Mouse (Mus musculus) midbrain, embryonic 12.5 days (tissue): ENCODE measurements at regions not wholly inside any gene's neighbourhood (a gene's known extent, or its start where the extent isn't known, plus 50 kb on each side); places are given as distances from the start of the nearest gene placed in this dataset. TPM values are rescaled to one million over a fixed set of nuclear protein-coding genes. Genes with fewer than 3 reads are reported as not detected.

ENCODE experiments used
- ATAC-seq: fragments of 200-750 bp; cut with Nextera tagmentation; 2 replicates; pipeline ENCODE4 v1.8.0; 2017; ENCODE audit warnings: low read depth, moderate TSS enrichment, moderate library complexity; ENCODE audit not compliant: low FRiP score
- H3K27ac ChIP-seq: fragments of 300-500 bp; sonication (generic); replicated peaks from 2 replicates; pipeline ENCODE4 v1.5.1; 2016; ENCODE audit warnings: mild to moderate bottlenecking
- H3K27me3 ChIP-seq: fragments of 300-500 bp; sonication (generic); 2 replicates; pipeline ENCODE4 v1.6.1; 2016; ENCODE audit warnings: mild to moderate bottlenecking
- H3K36me3 ChIP-seq: fragments of 300-500 bp; sonication (generic); 2 replicates; pipeline ENCODE4 v1.6.1; 2016
- H3K4me1 ChIP-seq: fragments of 300-500 bp; sonication (generic); 2 replicates; pipeline ENCODE4 v1.6.1; 2016
- H3K4me2 ChIP-seq: fragments of 300-500 bp; sonication (generic); replicated peaks from 2 replicates; pipeline ENCODE4 v1.6.1; 2016; ENCODE audit warnings: mild to moderate bottlenecking, moderate library complexity
- H3K4me3 ChIP-seq: fragments of 300-500 bp; sonication (generic); 2 replicates; pipeline ENCODE4 v1.5.1; 2016; ENCODE audit warnings: mild to moderate bottlenecking
- H3K9ac ChIP-seq: fragments of 300-500 bp; sonication (generic); replicated peaks from 2 replicates; pipeline ENCODE4 v1.6.1; 2016; ENCODE audit warnings: mild to moderate bottlenecking, moderate library complexity
- H3K9me3 ChIP-seq: fragments of 300-500 bp; sonication (generic); 2 replicates; pipeline ENCODE4 v1.6.1; 2016; ENCODE audit warnings: mild to moderate bottlenecking
- WGBS: fragments of 180-500 bp; shearing (Covaris S2); methylation state at CpG from one replicate; pipeline ENCODE4 v1.1.7; 2016; 5-methylcytosine and 5-hydroxymethylcytosine counted together
- microRNA-seq: library from miRNA; unstranded; fragments of <30 nt; microRNA quantifications from one replicate; pipeline ENCODE4, GENCODE M21; 2017

- no peak overlapping the region for H3K4me2 ChIP-seq
- no peak for ATAC-seq
- no peak overlapping the region for H3K4me3 ChIP-seq
- WGBS, result 88% methylated on average over 3 of the region's 3 CpGs
- no peak overlapping the region for H3K27ac ChIP-seq
- no peaks in the 10 kb centered on the region for H3K27me3 ChIP-seq
- H3K36me3 ChIP-seq, result no peaks in the 10 kb centered on the region
- no peaks in the 10 kb centered on the region for H3K9me3 ChIP-seq
- no peaks in the 10 kb centered on the region for H3K4me1 ChIP-seq
- H3K9ac ChIP-seq, result no peak overlapping the region
Measured at GRCm38 (mm10) chr9:112291875-112292274, 56.1 kb upstream of the Arpp21 start.

Small RNA genes in the stretch of these regions (microRNA-seq; reads per million reads assigned to microRNA genes)
- gene Gm27847, result not detected
